Mouse (Mus musculus) liver, embryonic 11.5 days (tissue): ENCODE measurements at regions not wholly inside any gene's neighbourhood (a gene's known extent, or its start where the extent isn't known, plus 50 kb on each side); places are given as distances from the start of the nearest gene placed in this dataset.
A peak's percentile ranks its signal among the peaks of the same experiment; 100 is the strongest.

ENCODE experiments used
- ATAC-seq: fragments of 200-750 bp; cut with Nextera tagmentation; replicated peaks from 2 replicates; pipeline ENCODE4 v1.8.0; 2017; ENCODE audit warnings: moderate number of reproducible peaks, mild to moderate bottlenecking, moderate TSS enrichment, moderate library complexity; ENCODE audit not compliant: low FRiP score
- DNase-seq: peaks from one replicate; pipeline ENCODE4 v3.0.0-alpha.2; 2017; ENCODE audit warnings: low spot score
- H3K27ac ChIP-seq: fragments of 300-500 bp; sonication (generic); 2 replicates; pipeline ENCODE4 v1.5.1; 2014; ENCODE audit warnings: mild to moderate bottlenecking, low read depth, low read length, control low read depth
- H3K27me3 ChIP-seq: fragments of 300-500 bp; sonication (generic); replicated peaks from 2 replicates; pipeline ENCODE4 v1.6.1; 2014; ENCODE audit warnings: low read length, mixed read lengths; ENCODE audit not compliant: control insufficient read depth, insufficient read depth
- H3K36me3 ChIP-seq: fragments of 300-500 bp; sonication (generic); 2 replicates; pipeline ENCODE4 v1.6.1; 2014; ENCODE audit warnings: mild to moderate bottlenecking, low read length, moderate library complexity, mixed read lengths; ENCODE audit not compliant: control insufficient read depth, insufficient read depth
- H3K4me1 ChIP-seq: fragments of 300-500 bp; sonication (generic); replicated peaks from 2 replicates; pipeline ENCODE4 v1.6.1; 2014; ENCODE audit warnings: low read length, mixed read lengths; ENCODE audit not compliant: control insufficient read depth, insufficient read depth
- H3K4me2 ChIP-seq: fragments of 300-500 bp; sonication (generic); 2 replicates; pipeline ENCODE4 v1.6.1; 2014; ENCODE audit warnings: mild to moderate bottlenecking, control low read depth, moderate library complexity
- H3K4me3 ChIP-seq: fragments of 300-500 bp; sonication (generic); 2 replicates; pipeline ENCODE4 v1.5.1; 2014; ENCODE audit warnings: low read depth, low read length, control low read depth
- H3K9ac ChIP-seq: fragments of 300-500 bp; sonication (generic); 2 replicates; pipeline ENCODE4 v1.6.1; 2014; ENCODE audit warnings: low read depth, low read length, control low read depth
- H3K9me3 ChIP-seq: fragments of 300-500 bp; sonication (generic); 2 replicates; pipeline ENCODE4 v1.6.1; 2016; ENCODE audit warnings: low read length, inconsistent platforms, mixed read lengths; ENCODE audit not compliant: control insufficient read depth
- WGBS: fragments of 180-500 bp; shearing (Covaris S2); extraction: QIAGEN DNeasy Blood & Tissue Kit; methylation state at CpG from one replicate; pipeline ENCODE4 v1.1.7; 2014; 5-methylcytosine and 5-hydroxymethylcytosine counted together

DNA sequence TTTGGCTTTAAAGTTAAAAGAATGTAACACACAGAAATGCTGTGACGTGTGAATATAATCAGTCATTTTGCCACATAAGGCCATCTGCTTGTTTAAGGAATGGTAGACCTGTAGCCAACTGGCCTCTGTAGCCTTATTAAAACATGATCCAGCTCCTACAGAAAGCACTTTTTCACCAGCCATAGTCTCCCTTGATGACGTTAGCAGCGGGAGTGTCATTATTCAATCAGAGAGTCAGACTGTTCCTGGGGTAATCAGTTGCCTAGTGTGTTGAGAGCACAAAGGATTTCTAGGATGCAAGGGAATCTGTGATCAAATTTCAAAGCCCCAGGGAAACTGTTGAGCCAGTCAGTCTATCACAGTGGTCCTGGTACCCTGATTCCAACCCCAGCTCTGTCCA lies 260.3 kb upstream of the Rag2 start:
- H3K27me3 ChIP-seq: no peaks in the 10 kb centered on the region
- no peak for ATAC-seq
- H3K36me3 ChIP-seq: no peaks in the 10 kb centered on the region

DNA sequence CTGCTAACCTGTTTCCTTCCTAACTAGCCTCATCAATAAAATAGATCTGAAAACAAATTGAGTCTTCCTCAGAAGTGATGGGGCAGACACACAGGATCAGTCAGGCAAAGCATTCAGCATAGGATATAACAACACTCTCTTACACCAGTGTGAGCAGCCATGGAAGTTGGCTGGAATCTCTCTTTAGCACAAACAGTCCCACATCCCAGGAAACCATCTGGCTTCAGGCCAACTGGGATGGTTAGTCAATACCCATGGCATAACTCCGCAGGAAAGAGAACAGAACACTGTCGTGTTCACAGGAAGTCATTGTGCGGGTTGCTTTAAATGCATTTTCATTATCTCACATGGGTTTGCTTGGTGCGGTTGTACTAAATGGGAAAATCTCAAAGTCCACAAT lies 256.2 kb upstream of the Rag2 start:
- Histone ChIP-seq H3K9me3 (no peaks in the 10 kb centered on the region), H3K4me2 (no peak overlapping the region), H3K9ac (no peak overlapping the region), H3K4me3 (no peak overlapping the region), H3K4me1 (no peaks in the 10 kb centered on the region), H3K27ac (no peak overlapping the region), H3K36me3 (no peaks in the 10 kb centered on the region), H3K27me3 (no peaks in the 10 kb centered on the region)
- WGBS: 72% methylated on average over 4 of the region's 4 CpGs
- no peak for ATAC-seq
- no peak for DNase-seq

More for the DNA sequence above, 260.3 kb upstream of the Rag2 start:
- no peak overlapping the region for H3K27ac ChIP-seq
- 61% methylated on average over 3 of the region's 3 CpGs for WGBS
- no peak overlapping the region for H3K4me2 ChIP-seq
- no peaks in the 10 kb centered on the region for H3K9me3 ChIP-seq
- DNase-seq: no peak
- no peak overlapping the region for H3K4me3 ChIP-seq
- H3K4me1 ChIP-seq: no peaks in the 10 kb centered on the region
- H3K9ac ChIP-seq: no peak overlapping the region

DNA sequence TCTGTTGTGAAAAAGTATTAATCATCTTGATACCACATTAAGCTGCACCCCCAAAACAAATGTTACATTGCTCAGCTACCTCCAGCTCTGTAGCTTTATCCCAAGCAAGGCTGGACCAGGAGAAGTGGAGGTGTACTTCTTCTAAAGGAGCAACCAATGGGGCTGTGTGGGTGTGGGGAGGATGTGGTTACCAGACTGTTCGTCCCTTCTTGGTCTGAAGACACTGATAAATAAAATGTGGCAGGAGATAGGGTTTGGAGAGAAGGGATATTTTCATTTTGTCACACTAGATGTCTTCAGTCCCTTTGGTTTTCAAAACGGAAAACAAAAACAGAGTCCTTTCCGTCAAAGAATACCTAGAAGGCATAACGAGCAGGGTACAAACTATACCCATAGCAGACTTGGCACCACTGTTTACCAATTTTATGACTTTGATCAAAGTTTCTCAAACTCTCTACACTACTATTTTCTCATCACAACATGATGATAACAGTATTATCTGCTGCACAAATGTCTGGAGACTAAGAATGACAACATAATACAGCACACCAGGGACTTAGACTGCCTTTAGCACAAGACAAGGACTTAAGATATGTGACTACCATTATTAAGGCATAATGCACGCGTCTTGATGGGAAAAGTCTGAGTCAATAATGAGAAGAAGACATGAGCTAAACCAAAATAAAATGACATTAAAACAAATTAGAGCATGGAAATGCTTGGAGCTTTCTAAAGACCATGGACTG lies 253.4 kb upstream of the Rag2 start:
- Histone ChIP-seq H3K4me1 (no peaks in the 10 kb centered on the region), H3K36me3 (no peaks in the 10 kb centered on the region), H3K4me3 (no peak overlapping the region), H3K27me3 (no peaks in the 10 kb centered on the region), H3K9ac (no peak overlapping the region), H3K4me2 (peak overlapping the region; percentile 12; the same call in 1 of the 2 replicates), H3K9me3 (no peaks in the 10 kb centered on the region), H3K27ac (peak overlapping the region; percentile 25; the same call in 1 of the 2 replicates)
- DNase-seq (no peak), ATAC-seq (peak; percentile 90)
- WGBS: 68% methylated on average over 6 of the region's 6 CpGs

DNA sequence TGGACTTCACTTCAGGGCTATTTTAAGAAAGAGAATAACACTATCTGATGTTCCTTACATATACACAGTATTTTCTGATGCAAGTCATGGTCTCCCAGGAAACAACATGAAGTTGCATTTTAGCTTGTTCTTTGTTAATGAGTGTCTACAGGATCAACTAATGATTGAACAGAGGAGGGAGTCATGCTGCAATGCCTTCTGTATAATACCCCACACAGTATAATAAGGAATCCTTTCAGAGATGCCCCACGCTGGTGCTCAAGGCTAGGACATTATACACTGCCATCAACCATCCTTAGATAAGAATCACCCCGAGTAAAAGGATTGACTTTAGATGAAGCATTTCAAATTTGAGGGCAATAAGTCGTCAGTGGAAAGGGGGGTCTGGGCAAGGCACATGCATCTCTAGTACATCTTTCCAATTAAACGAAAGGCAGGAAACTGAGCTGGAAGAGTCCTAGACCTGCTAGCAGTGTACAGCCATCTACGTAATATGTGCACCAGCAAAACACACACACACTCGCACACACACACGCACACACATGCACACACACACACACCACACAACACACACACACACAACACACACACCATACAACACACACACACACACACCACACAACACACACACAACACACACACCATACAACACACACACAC lies 252.6 kb upstream of the Rag2 start:
- Histone ChIP-seq H3K36me3 (no peaks in the 10 kb centered on the region), H3K27ac (no peak overlapping the region), H3K4me3 (no peak overlapping the region), H3K9ac (no peak overlapping the region), H3K4me2 (peak overlapping the region; percentile 12; the same call in 1 of the 2 replicates), H3K4me1 (no peaks in the 10 kb centered on the region), H3K9me3 (no peaks in the 10 kb centered on the region), H3K27me3 (no peaks in the 10 kb centered on the region)
- DNase-seq (no peak), ATAC-seq (no peak)
- 79% methylated on average over 7 of the region's 7 CpGs for WGBS

DNA sequence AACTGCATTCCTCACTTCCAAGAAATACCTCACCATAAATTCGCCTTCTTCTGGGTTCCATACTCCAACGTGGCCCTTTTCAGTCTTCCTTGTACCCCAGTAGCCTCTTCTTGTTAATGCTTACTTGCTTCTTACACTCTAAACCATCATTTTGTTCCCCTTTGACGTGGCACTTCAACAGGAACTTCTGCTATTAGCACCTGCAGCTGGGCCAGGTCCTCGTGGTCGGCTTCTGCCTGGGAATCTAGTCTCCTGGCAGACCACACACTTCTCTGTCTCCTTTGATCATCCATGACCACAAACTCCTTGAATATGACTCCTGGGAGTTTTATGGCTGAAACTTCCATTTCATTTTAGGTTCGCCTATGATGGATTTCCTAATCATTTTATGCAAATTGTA lies 243.9 kb upstream of the Rag2 start:
- 70% methylated on average over 6 of the region's 6 CpGs for WGBS
- Histone ChIP-seq H3K9me3 (no peaks in the 10 kb centered on the region), H3K36me3 (no peaks in the 10 kb centered on the region), H3K27me3 (no peaks in the 10 kb centered on the region), H3K4me3 (no peak overlapping the region), H3K4me2 (no peak overlapping the region), H3K4me1 (no peaks in the 10 kb centered on the region), H3K27ac (no peak overlapping the region), H3K9ac (no peak overlapping the region)
- ATAC-seq (no peak), DNase-seq (no peak)

DNA sequence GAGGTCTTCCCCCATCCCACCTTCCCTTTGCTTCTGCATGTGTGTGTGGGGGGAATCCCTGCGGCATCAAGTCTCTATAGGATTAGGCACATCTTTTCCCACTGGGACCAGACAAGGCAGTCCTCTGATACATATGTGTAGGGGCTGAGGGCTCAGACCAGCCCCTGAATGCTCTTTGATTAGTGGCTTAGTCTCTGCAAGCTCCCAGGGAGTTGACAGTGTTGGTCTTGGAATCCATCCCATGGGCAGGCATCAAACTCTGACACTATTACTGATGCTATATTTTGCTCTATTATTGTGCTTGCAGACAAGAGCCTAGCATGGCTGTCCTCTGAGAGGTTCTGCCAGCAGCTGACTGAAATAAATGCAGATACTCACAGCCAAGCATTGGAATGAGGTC lies 209.5 kb upstream of the Rag2 start:
- no peaks in the 10 kb centered on the region for H3K36me3 ChIP-seq
- WGBS: 61% methylated on average over 1 of the region's 1 CpGs
- ATAC-seq: no peak

DNA sequence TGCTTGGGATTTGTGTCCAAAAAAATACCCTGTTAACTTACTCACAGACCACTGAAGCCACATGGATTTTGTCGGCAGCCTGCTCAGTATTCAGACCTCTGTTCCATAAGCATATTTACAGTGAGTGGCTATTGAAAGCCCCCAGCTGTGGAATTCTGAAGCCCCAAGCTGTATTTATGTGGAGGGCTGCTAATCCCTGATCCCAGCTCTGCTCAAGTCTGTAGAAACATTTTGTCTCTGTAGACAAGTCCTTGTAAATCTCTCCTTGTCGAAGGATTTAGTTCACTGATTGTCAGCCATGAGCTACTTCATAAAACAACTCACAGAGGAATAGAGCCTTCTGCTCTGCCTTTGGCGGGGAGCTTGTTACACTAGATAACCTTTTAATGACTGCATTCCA lies 207.8 kb upstream of the Rag2 start:
- no peak for DNase-seq
- no peak overlapping the region for H3K9ac ChIP-seq
- no peak for ATAC-seq

More for the DNA sequence above, 209.5 kb upstream of the Rag2 start:
- Histone ChIP-seq H3K9me3 (no peaks in the 10 kb centered on the region), H3K27ac (no peak overlapping the region), H3K9ac (no peak overlapping the region), H3K27me3 (no peaks in the 10 kb centered on the region), H3K4me2 (no peak overlapping the region), H3K4me1 (no peaks in the 10 kb centered on the region), H3K4me3 (no peak overlapping the region)
- DNase-seq: no peak

DNA sequence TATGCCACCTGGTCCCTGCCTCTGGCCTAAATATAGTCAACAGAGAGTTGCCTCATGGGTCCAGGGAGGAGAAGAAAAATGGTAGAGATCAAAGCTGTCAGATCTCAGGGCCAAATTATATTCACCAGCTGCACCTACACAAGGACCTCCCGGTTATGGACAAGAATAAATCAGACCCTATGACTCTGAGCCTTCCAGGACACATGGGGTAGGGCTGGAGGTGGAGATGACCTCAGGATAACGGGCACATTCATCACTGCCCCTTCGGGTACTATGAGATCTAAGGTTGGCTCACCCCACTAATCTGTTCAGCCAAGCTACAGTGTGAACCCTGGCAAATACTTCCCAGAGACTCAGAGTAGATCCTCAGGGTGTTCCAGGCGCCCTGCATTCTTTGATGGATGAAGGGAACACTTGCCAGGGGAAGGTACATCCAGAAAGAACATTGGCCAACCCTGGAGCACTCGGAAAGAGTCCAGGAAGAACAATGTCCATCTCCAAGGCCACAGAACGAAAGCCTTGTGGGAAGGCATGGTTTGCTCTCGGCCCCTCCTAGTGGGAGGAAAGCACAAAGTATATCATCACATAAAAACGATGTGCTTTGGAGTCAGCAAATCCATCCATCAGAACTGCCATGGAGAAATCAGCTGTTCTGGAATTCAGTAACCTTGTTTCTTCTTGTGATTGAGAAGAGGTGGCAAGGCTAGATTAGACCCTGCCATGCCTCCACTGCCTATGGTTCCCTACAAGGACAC lies 191.2 kb upstream of the Rag2 start:
- H3K9me3 ChIP-seq: no peaks in the 10 kb centered on the region
- no peak overlapping the region for H3K4me3 ChIP-seq
- ATAC-seq: no peak
- no peak overlapping the region for H3K9ac ChIP-seq
- no peak for DNase-seq
- H3K27me3 ChIP-seq: no peaks in the 10 kb centered on the region
- H3K27ac ChIP-seq: no peak overlapping the region
- 70% methylated on average over 8 of the region's 8 CpGs for WGBS
- H3K4me2 ChIP-seq: no peak overlapping the region
- H3K4me1 ChIP-seq: no peaks in the 10 kb centered on the region
- H3K36me3 ChIP-seq: no peaks in the 10 kb centered on the region

More for the DNA sequence above, 207.8 kb upstream of the Rag2 start:
- no peaks in the 10 kb centered on the region for H3K36me3 ChIP-seq
- 72% methylated on average over 3 of the region's 3 CpGs for WGBS
- H3K27ac ChIP-seq: no peak overlapping the region
- no peaks in the 10 kb centered on the region for H3K27me3 ChIP-seq
- H3K4me2 ChIP-seq: no peak overlapping the region
- H3K4me1 ChIP-seq: no peaks in the 10 kb centered on the region
- no peaks in the 10 kb centered on the region for H3K9me3 ChIP-seq
- no peak overlapping the region for H3K4me3 ChIP-seq
